In the genomic region with DNA sequence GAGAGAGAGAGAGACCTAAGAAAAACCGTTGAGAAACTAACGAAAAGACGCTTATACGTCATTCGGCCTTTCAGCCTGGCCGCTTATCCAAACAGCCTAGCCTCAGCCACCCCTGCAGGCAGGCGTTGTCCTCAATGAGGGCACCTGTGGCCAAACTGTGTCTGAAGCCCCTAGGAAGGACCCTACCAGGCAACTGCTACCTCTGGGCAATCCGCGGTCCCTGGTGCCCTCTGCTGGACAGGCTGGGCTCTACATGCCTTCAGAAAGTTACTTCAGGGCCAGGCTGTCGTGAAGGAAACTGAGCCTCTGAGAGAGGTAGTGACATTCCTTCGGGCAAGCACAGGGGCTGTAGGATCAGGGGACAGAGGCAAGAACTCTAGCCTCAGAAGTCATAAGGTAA, we compare ENCODE assay signal across 8 mouse cellular contexts.
A peak's percentile ranks its signal among the peaks of the same experiment; 100 is the strongest.
DNase-seq lines count a peak whose midpoint lies in the region; ATAC-seq lines count a peak whose summit lies in the region.

No protein-coding gene starts in this region.

- peak; percentile 70 for ATAC-seq in CD4-positive, CD25-positive, alpha-beta regulatory T cell, adult 4 months
- ATAC-seq in embryonic facial prominence, embryonic 12.5 days (ENCODE audit: insufficient number of reproducible peaks, insufficient read depth, low FRiP score, low TSS enrichment), result no peak
- ATAC-seq in heart, embryonic 15.5 days (replicated peaks; ENCODE audit: insufficient number of reproducible peaks, insufficient read depth, low FRiP score, low read depth), result peak; percentile 30; the same call in 1 of the 2 replicates

- H3K27ac ChIP-seq in embryonic facial prominence, embryonic 12.5 days, result peak overlapping the region; percentile 60; the same call in 1 of the 2 replicates
- H3K27ac ChIP-seq in heart, embryonic 15.5 days, result no peak overlapping the region

- WGBS in embryonic facial prominence, embryonic 12.5 days, result 6% methylated on average over 11 of the region's 11 CpGs
- WGBS in heart, embryonic 15.5 days, result 5% methylated on average over 11 of the region's 11 CpGs

- H3K9me3 ChIP-seq in embryonic facial prominence, embryonic 12.5 days, result no peaks in the 10 kb centered on the region
- no peaks in the 10 kb centered on the region for H3K9me3 ChIP-seq in heart, embryonic 15.5 days (replicated peaks)

- peaks cover 19% of the 10 kb centered on the region; the same call in 1 of the 2 replicates for H3K36me3 ChIP-seq in embryonic facial prominence, embryonic 12.5 days
- H3K36me3 ChIP-seq in heart, embryonic 15.5 days, result no peaks in the 10 kb centered on the region

- no peak overlapping the region for H3K4me3 ChIP-seq in embryonic facial prominence, embryonic 12.5 days
- H3K4me3 ChIP-seq in heart, embryonic 15.5 days, result no peak overlapping the region

- peaks cover 20% of the 10 kb centered on the region for H3K4me1 ChIP-seq in embryonic facial prominence, embryonic 12.5 days
- peaks cover 6% of the 10 kb centered on the region; the same call in 1 of the 2 replicates for H3K4me1 ChIP-seq in heart, embryonic 15.5 days (replicated peaks)

- DNase-seq in ZHBTc4 (ENCODE audit: low read depth, low spot score), result peak; percentile 86
- peak; percentile 48 to 84 for DNase-seq in kidney, postnatal 36 days
- peak; percentile 41 for DNase-seq in lung, postnatal 25 days (ENCODE audit: low spot score)
- peak; percentile 15 for DNase-seq in retina, adult 2 months (ENCODE audit: low read depth, low spot score)
- peak; percentile 85 for DNase-seq in thymus, postnatal 4 days

- no peaks in the 10 kb centered on the region for H3K27me3 ChIP-seq in embryonic facial prominence, embryonic 12.5 days
- no peaks in the 10 kb centered on the region for H3K27me3 ChIP-seq in heart, embryonic 15.5 days

- no peak overlapping the region for H3K9ac ChIP-seq in embryonic facial prominence, embryonic 12.5 days
- H3K9ac ChIP-seq in heart, embryonic 15.5 days, result no peak overlapping the region

- H3K4me2 ChIP-seq in embryonic facial prominence, embryonic 12.5 days (replicated peaks), result peak overlapping the region; percentile 24
- H3K4me2 ChIP-seq in heart, embryonic 15.5 days, result peak overlapping the region; percentile 46

Comparison
In these comparisons a context has a peak if more than half of its experiments do, and no peak if none do; other contexts are left out.
1. DNase-seq: peak in every context shown above with its lines; median percentile 86 in ZHBTc4; 85 in thymus, postnatal 4 days; 66 in kidney, postnatal 36 days; 41 in lung, postnatal 25 days; 15 in retina, adult 2 months.